Mouse (Mus musculus): ENCODE measurements around the gene Mcts2. TPM values are rescaled to one million over a fixed set of nuclear protein-coding genes. Genes with fewer than 3 reads are reported as not detected.

Gene Mcts2
- total RNA-seq, 4 experiments from 2014 or later: 10.2 to 12.8 (median 11.9) TPM

GRCm38 (mm10) chr2:152683086-152683485 lies 3.7 kb upstream of the Mcts2 start:
- DNase-seq (ENCODE audit: low spot score in 2 of 2): no peak

- no peak for DNase-seq (ENCODE audit: low spot score in 2 of 2)
These were observed 436 bp upstream of the Mcts2 start for GRCm38 (mm10) chr2:152686399-152686798.

GRCm38 (mm10) chr2:152691564-152692217 lies 4.9 kb downstream of the Mcts2 start:
- DNase-seq (ENCODE audit: low spot score in 2 of 2): no peak

- peak in 1 of 2 experiments; percentile 36 for DNase-seq (ENCODE audit: low spot score in 2 of 2)
These were observed 6.4 kb downstream of the Mcts2 start for GRCm38 (mm10) chr2:152693233-152693632.

- DNase-seq (ENCODE audit: low spot score in 2 of 2): no peak
These were observed 6.9 kb downstream of the Mcts2 start for GRCm38 (mm10) chr2:152693735-152694134.

- DNase-seq (ENCODE audit: low spot score in 2 of 2): no peak
These were observed 7.9 kb downstream of the Mcts2 start for GRCm38 (mm10) chr2:152694708-152695107.

- DNase-seq (ENCODE audit: low spot score in 2 of 2): no peak
These were observed 9.2 kb downstream of the Mcts2 start for GRCm38 (mm10) chr2:152696016-152696415.

GRCm38 (mm10) chr2:152696476-152697164 lies 9.8 kb downstream of the Mcts2 start:
- DNase-seq (ENCODE audit: low spot score in 2 of 2): peak; percentile 88

GRCm38 (mm10) chr2:152700138-152700537 lies 13.3 kb downstream of the Mcts2 start:
- no peak for DNase-seq (ENCODE audit: low spot score in 2 of 2)

- DNase-seq (ENCODE audit: low spot score in 2 of 2): no peak
These were observed 13.9 kb downstream of the Mcts2 start for GRCm38 (mm10) chr2:152700725-152701124.

- no peak for DNase-seq (ENCODE audit: low spot score in 2 of 2)
These were observed 16.9 kb downstream of the Mcts2 start for GRCm38 (mm10) chr2:152703596-152704255.

GRCm38 (mm10) chr2:152704256-152704605 lies 17.4 kb downstream of the Mcts2 start:
- no peak for DNase-seq (ENCODE audit: low spot score in 2 of 2)

GRCm38 (mm10) chr2:152704811-152705370 lies 18.1 kb downstream of the Mcts2 start:
- no peak for DNase-seq (ENCODE audit: low spot score in 2 of 2)

- peak; percentile 47 to 66 for DNase-seq (ENCODE audit: low spot score in 2 of 2)
These were observed 19.2 kb downstream of the Mcts2 start for GRCm38 (mm10) chr2:152705993-152706571.

- DNase-seq (ENCODE audit: low spot score in 2 of 2): no peak
These were observed 20.4 kb downstream of the Mcts2 start for GRCm38 (mm10) chr2:152707186-152707585.

- peak; percentile 83 to 85 for DNase-seq (ENCODE audit: low spot score in 2 of 2)
These were observed 20.8 kb downstream of the Mcts2 start for GRCm38 (mm10) chr2:152707627-152708026.

- DNase-seq (ENCODE audit: low spot score in 2 of 2): no peak
These were observed 22.2 kb downstream of the Mcts2 start for GRCm38 (mm10) chr2:152709066-152709465.

GRCm38 (mm10) chr2:152716241-152716772 lies 29.5 kb downstream of the Mcts2 start:
- DNase-seq (ENCODE audit: low spot score in 2 of 2): no peak

GRCm38 (mm10) chr2:152717652-152718051 lies 30.8 kb downstream of the Mcts2 start:
- no peak for DNase-seq (ENCODE audit: low spot score in 2 of 2)

- DNase-seq (ENCODE audit: low spot score in 2 of 2): no peak
These were observed 31.2 kb downstream of the Mcts2 start for GRCm38 (mm10) chr2:152718076-152718475.

GRCm38 (mm10) chr2:152723651-152724331 lies 37.0 kb downstream of the Mcts2 start:
- DNase-seq (ENCODE audit: low spot score in 2 of 2): no peak
